Mouse (Mus musculus) heart, postnatal 36 days (tissue): ENCODE results near the gene Siae. TPM values are rescaled to one million over a fixed set of nuclear protein-coding genes. Genes with fewer than 3 reads are reported as not detected.

Experiments used
- DNase-seq, 2 experiments: peaks; one replicate each; pipeline ENCODE4 v3.0.0; 2021 to 2022
- intact Hi-C: fragments of 180-260 bp; cut with DNase I; formaldehyde crosslinking; loops from one replicate; pipeline ENCODE4 v1.15.1; 2025
- total RNA-seq, 2 experiments: library from RNA; stranded (reverse); gene quantifications; 2 replicates each; pipeline ENCODE4 v1.2.3; 2021

Gene Siae
- 1 to 10 TPM; 9.6 to 9.7 TPM for total RNA-seq

DNA sequence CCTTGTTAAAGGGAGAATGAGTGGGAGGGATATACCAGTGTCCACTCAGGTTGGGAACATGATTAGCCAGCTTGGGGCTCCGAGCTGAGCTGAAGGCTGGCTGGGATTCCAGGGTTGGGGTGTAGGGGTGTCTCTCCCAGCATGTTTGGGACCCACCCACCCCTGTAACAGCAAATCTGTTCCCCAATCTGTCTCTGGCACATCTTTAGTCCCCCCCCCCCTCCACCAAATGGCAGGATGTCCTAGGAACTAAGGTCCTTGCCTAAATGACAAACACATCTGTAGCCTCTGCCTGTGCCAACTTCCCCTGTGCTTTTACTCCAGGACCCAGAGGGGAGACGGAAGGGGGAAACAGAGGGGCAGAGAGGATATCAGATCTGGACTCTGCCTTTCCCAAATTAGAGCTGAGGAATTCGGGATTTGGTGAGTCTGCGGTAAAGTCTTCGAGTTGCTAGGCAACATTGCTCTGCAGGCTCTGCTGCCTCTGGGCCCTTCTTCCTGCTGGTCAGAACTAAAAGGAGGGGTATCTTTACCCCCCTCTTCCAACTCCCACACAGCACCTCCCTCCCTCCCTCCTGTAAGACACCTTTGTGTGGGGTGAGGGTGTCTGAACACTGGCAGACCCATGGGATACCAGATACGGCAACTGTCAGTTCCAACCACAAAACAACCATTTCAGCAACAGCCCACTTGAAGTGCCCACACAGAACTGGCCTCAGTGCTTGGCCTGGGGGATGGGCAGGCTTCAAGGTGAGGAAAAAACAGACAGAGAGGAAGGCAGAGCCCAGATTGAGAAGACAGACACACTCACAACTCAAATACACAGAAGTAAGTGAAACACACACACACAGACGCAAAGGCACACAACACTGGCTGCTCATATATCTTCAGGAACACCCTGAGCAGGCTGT, at the start of gene Siae:
Gene Siae, plus strand, starts transcription at position 861 of the 911 bp plus-strand sequence.
- intact Hi-C loops, result loop anchor here (5.0 kb wide), 1 partner anchor 42 kb away; no protein-coding TSS in a partner anchor
- DNase-seq, result no peak

DNA sequence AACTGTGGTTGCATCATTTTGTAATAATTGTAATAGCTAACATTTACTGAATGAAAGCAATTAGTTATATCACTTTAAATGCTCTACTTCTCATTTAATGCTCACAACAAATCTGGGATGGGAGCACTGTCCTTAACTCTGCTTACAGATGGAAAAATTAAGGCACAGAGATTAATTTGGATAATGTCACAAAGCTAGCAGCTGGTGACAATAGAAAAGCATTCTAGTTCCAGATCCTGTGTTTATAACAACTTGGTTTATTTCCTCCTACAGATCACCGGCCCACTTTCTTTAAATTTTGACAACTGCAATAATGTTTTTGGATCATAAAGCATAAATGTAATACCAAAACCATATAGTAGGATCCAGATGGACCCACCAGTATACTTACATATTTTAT, 49.5 kb upstream of the Siae start:
- DNase-seq, result no peak
- intact Hi-C loops, result no loop called here

DNA sequence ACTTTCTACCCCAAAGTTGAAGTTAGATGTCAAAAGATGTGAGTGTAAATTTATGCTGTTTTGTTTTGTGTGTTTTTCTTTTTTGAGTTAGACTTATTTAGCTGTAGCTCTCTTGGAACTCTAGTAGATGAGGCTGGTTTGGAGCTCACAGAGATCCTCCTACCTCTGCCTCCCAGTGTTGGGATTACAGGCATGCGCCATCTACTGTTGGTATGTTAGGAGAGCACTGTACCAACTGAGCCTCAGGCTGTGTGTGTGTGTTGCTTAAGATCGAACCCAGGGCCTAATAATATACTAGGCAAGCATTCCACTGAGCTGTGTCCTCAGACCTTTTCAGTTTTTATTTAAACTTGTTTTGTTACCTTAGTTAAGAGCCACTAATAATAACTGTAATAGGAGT, 43.4 kb upstream of the Siae start:
- intact Hi-C loops, result loop anchor here (5.0 kb wide), 1 partner anchor 50 kb away; no protein-coding TSS in a partner anchor
- DNase-seq, result no peak

DNA sequence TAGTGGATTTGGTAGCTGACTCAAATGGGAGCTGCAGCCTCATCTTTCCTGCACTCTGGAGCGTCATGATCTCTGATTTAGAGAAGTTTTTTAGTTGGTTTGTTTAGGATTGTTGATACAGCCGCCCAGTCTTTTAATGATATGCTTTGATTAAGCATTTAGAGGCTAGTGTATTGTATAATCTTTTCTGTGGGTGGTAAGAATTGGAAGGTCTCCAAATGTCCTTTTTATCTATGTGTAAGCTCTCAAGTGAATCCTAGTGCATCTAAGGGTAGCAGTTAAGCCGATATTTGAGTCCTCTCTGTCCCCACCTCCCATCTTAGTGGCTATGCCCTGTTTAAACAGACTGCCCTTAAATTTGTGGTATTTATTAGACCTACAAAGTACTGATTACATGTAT, 41.0 kb upstream of the Siae start:
- DNase-seq, result no peak
- intact Hi-C loops, result loop anchor here (5.0 kb wide), 1 partner anchor 52 kb away; no protein-coding TSS in a partner anchor

DNA sequence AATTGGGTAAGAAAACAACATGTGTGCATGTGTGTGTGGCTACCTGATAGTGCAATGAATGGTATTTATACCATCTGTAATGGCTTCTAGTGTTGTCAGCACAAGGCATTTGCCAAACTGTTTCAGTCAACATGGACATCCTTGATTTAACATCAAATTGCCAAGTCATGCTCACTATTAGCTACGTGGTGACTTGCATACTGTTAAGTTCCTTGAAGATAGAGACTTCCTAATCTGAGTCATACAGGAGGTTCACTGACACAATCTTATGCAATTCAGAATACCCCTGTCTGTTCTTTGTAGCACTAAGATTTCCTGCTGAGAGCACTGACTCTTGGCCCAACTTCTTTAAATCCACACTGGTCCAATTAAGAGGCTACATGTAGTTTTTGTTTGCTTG, 38.0 kb upstream of the Siae start:
- DNase-seq, result no peak
- intact Hi-C loops, result no loop called here

DNA sequence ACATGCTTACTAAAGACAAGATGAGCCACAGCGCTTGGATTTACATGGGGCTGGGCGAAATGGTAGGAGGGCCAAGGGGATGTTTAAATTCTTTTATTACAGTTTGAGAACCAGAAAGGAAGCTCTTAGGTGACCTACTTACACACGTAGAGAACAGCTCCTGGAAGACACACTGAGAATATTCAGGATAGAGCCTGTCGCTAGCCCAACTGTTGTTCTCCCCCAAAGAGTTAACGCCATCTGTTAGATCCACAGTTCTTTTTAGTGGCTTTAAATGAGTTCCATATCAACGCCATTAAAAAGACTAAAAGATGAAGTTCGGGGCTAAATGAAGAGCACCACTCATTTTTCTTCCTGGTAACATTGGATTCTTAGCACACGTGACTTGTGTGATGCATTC, 36.5 kb upstream of the Siae start:
- DNase-seq, result no peak
- intact Hi-C loops, result no loop called here

DNA sequence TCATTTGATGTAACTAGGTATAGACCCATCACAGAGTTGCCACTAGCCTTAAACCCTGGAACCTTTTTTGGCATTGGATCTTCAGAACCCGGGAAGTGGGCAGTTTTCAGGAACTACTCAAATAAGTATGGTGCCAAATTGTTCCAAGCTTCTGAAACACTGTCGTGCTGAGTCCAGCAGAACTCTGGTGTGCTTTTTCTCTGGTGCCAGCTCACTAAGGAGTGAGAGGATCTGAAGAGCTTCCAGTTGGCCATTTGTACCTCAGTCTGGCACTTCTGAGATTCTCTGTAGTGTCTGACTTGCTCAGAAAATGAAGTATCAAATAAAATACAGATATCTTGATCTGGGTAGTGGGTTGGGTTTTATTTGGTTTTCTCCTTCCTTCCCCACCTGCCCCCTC, 35.5 kb upstream of the Siae start:
- intact Hi-C loops, result no loop called here
- no peak for DNase-seq

DNA sequence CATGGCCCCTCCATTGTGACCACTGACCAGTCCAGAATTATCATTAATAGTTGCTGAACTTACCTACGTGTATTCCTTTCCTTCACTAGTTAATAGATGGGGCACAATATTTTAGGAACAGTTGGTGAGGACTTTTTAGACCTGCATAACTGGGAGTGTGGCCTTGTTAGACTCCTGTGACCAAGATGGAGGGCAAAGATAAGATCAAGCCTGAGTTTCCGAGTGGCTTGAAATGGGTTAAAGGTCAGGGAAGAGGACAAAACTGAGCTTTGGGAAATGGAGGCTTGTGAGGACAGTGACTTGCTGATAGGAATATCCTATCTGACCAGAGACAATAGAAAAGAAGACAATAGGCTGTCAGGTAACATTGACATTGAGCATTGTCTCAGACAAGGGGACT, 30.0 kb upstream of the Siae start:
- no peak for DNase-seq
- intact Hi-C loops, result loop anchor here (5.0 kb wide), 1 partner anchor 63 kb away; no protein-coding TSS in a partner anchor

DNA sequence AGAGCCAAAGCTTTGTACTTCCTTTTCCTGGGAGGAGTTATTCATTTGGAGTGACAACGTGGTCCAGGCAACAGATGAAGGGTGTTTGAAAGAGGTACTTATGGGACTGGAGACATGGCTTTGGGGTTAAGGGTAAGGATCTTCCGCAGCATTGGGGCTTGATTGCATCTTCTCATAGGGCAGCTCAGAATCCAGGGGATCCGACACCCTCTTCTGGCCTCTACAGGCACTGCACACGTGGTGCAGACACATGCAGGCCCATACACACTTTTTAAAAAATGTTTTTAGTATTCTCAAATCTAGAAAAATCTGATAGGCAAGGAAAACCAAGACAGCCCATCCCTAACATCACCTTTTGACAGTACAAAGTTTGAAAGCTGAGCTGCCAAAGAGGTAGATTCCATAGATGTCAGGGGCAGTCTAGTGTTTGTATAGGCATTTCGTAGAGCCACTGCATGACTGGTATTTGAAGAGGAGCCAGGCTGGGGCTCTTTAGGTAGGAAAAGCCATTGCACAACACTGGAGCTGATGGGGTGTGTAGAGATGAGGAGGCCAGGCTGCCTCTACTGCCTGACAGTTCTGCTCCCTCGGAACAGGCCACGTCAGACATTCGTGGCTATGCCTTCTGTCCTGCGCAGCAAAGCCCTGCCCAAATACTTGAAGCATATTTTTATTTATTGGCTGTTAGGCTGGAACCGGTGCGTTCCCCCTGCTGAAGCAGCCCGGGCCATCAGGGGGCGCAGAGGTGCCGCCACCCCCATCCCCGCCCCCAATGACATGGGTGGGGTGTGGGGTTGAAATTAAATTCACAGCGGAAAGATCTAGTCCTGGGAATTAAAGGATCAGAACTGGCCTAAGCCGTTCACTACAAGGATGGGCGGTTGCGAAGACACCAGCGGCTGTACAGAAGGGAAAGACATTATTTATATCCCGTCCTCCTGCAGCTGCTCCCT, 28.8 kb upstream of the Siae start:
- intact Hi-C loops, result loop anchor here (2.0 to 5.0 kb wide), 2 partner anchors 38 to 64 kb away; partner anchors contain the start of gene Msantd2

DNA sequence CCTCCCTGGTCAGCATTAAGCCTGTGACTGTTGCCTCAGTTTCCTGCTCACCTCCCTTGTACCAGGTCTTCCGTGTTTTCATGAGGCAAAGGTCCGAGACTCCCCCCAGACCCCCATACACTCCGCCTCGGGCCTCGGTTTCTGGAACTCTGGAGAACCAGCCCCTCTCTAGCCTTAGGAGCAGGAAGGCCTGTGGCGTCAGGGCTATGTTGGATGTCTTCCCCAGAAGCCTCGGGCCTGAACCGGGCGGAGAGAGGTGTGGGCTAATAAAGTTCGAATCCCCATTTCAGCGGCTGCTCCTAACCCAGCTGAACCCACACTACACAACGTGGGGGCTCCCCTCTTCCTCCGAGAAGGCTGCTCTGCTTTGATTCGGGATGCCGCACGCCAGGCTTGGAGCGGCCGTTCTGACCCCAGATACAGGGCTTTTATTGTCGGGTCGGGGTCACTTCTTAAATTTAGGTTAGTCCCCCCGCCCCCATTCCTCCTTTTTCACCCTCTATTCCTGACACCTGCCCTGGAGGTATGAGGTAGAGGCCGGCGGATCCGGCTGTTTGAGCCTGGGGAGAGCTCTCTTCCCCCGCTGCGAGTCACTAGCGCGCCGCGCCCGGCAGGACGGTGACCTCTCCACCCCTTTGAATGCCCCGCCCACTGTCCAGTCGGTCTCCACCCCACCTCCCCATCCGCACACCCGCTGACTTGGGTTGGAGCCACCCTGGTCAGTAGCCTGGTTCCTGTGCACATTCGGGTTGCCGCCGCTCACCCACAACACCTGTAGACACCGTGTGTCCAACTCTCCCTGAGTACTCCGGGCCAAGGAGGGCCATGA, 27.9 kb upstream of the Siae start, which contains the start of gene Esam:
Gene Esam, plus strand, starts transcription at position 683 of the 829 bp plus-strand sequence.
- intact Hi-C loops, result loop anchor here (1.0 to 5.0 kb wide), 3 partner anchors 39 to 86 kb away; partner anchors contain the start of genes Msantd2 and Spa17

More for the DNA sequence above, 28.8 kb upstream of the Siae start:
- DNase-seq, result peak; percentile 55 to 61

DNA sequence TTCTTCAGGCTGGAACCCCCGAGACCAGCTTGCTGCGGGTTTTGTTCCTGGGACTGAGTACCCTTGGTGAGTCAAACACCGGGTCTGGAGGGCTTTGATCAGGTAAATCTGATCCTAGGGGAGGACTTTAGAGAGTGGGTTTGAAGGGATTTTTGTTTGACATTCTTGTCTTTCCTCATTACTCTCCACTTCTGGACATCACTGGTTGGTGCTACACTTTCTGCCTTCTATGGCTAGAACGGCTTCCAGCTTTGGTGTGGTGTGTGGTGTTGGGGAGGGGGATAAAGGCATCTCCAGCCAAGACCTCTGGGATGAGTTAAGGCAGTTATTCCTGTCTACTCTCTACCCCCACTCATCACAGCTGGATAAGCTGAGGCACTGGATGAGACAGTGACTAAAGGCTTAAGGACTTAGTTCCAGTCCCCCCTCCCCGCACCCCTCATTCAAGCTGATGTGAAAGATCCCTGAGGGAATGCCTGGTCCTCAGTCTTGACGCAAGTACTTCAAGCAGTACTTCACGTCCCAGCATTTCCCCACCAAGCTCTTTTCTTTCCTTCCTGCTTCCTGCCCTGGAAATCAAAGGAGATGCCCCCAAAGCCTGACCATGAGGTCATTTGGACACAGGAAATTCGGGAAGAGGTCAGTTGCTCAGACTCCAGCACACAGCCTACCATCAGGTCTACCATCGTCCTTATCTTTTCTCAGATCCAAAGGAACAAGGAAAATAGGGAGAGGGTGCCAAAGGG, 27.1 kb upstream of the Siae start:
- DNase-seq, result peak; percentile 32 to 44
- intact Hi-C loops, result loop anchor here (1.0 to 5.0 kb wide), 2 partner anchors 66 to 85 kb away; partner anchors contain the start of gene Spa17

More for the DNA sequence above, 27.9 kb upstream of the Siae start, which contains the start of gene Esam:
- DNase-seq, result peak; percentile 82

DNA sequence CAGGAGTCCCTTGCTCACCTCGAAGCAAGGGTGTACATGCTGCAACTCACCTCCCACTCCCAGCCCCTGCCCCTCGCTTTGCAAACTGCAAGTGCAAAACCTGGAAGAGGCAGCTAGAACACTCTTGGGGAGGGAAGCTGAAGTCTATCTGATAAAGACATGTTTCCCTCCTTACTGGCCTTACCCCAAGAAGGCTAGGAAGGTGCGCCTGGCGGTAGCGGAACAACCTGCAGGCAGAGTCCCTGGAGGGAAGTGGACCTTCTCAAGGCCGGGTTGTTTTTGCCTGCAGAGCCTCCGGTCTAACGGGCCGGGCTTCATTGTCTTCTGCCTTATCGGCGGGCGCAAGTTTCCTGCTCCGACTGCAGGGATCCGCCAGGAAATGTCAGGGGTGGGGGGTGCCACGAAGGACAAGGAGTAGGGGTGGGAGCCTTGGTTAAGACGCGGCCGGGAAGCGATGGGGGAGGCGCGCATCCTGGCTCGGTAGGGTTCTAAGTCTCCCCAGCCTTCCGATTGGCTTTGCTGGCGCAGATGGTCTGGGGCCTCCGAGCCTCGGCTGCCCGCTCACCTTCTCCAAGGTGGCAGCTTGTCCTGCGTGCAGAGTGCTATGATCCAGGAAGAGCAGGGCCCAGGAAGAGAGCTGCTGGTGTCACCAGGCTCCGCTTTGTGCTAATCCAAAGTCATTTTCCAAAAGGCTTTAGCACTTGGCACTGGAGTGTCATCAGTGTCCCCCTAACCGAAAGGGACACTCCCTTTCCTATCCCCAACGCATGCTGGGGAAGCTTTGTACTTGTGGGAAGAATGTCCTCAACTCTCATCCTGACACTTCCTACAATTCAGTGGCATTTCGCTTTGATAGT, 25.2 kb upstream of the Siae start:
- DNase-seq, result peak; percentile 73 to 75
- intact Hi-C loops, result loop anchor here (1.0 kb wide), 2 partner anchors 14 to 129 kb away; partner anchors contain the start of gene Robo4

DNA sequence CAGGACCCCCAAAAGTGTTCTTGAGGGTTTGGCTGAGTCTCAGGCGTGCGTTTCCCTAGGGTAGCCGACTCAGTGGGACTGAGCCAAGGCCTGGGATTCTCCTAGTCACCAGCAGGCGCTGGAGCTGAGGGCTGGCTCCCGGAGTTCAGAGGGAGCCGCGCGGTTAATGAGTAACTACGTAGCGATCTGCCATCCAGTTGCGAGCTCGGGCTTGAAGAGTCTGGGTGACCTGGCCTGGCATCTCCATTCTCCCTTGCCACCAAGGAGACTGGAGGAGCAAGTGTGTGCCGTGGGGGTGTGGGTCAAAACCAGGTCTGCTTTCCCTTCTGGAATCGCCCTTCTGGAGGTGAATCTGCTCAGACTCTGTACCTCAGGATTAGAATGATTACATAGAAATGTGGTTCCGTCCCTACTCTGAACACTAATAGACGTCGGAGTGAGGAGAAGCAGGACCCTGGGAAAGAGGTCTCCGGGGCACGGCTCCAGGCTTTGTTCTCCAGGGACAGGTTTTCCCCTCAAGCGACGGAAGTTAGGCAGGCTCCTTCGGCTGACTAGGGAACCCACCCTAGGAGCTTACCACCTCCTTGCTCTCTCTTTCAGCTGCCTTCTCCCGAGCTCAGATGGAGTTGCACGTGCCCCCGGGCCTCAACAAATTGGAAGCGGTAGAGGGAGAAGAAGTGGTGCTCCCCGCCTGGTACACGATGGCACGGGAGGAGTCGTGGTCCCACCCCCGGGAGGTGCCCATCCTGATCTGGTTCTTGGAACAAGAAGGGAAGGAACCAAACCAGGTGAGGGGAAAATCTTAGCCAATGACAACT, 24.4 kb upstream of the Siae start:
- peak; percentile 56 to 63 for DNase-seq
- intact Hi-C loops, result loop anchor here (1.0 kb wide), 2 partner anchors 13 to 130 kb away; partner anchors contain the start of gene Robo4

DNA sequence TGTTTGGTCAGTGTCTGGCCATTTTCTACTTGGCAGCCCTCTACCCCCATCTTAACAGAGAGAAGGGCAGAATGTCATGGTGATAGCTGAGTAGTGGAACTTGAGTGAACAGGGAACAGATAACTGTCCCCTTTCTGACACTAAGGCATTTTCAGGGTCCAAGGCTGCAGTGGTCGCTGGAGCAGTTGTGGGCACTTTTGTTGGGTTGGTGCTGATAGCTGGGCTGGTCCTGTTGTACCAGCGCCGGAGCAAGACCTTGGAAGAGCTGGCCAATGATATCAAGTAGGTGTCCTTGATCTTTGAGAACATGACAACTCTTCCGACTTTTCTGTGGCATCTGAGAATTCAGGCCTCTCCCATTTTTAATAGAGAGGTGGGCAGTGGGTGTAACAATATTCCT, 18.6 kb upstream of the Siae start:
- intact Hi-C loops, result no loop called here
- no peak for DNase-seq

DNA sequence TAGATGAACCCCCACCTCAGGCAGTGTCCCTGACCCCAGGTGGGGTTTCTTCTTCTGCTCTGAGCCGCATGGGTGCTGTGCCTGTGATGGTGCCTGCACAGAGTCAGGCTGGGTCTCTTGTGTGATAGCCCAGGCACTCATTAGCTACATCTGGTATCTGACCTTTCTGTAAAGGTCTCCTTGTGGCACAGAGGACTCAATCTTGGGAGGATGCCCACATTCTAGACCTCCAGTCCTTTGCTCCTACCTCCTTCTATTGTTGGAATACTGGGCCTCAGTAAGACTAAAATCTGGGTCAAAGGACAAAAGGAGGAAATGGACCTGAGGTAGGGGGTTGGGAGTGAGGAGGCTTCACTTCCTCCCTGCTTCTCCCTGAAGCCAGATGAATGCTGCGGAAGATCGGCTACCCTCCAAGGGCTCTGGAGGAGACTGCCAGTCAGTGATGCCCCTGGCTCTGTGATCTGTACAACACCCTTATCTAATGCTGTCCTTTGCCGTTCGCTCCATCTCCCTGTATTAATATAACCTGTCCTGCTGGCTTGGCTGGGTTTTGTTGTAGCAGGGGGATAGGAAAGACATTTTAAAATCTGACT, 17.7 kb upstream of the Siae start:
- intact Hi-C loops, result no loop called here
- no peak for DNase-seq

DNA sequence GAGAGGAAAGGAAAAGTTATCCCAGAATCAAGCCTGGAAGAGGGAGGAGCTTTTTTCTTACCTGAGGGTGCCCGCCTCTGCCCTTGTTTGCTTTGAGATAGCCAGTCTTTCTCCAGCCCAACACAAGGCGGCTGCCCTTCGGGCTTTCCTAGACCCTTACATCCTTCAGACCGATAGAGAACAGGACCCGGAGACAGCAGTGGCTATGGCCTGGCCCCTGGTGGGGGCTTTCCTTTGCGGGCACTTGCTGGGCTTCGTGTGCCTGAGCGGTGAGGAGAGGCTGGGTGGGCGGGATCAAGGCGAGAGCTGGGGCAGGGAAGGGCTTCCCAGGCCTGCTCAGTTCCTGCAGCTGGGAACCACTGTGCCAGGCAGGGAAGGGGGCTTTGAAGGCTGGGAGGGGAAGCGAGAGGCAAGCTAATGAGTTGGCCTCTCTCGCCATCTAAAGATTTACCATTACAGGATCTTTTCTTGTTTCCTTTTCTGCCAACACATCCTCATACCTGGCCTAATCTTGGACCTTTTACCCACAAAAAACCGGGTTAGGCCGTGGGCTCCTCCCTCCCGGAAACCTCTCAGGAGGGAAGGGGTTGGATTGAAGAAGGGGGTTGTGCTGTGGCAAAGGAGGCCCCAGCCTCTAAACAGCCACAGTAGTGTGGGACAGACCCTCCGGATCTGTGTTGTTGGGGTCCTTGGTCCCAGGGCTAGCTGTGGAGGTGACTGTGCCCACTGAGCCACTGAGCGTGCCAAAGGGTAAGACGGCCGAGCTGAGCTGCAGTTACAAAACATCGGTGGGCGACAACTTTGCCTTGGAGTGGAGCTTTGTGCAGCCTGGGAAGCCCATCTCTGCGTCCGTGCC, 16.1 kb upstream of the Siae start, which contains the start of gene Vsig2:
Gene Vsig2, plus strand, starts transcription at position 86 of the 856 bp plus-strand sequence.
- intact Hi-C loops, result no loop called here
- DNase-seq, result no peak
